Mouse (Mus musculus) hindbrain, embryonic 15.5 days (tissue): ENCODE data around the gene Nop9. TPM values are rescaled to one million over a fixed set of nuclear protein-coding genes. Genes with fewer than 3 reads are reported as not detected.

Source experiments
- ATAC-seq: fragments of 200-750 bp; cut with Nextera tagmentation; 2 replicates; pipeline ENCODE4 v1.8.0; 2017; ENCODE audit warnings: low read depth, moderate number of reproducible peaks, moderate TSS enrichment; ENCODE audit not compliant: low FRiP score
- H3K27ac ChIP-seq: fragments of 300-500 bp; sonication (generic); replicated peaks from 2 replicates; pipeline ENCODE4 v1.5.1; 2015; ENCODE audit warnings: mild to moderate bottlenecking, inconsistent platforms
- H3K27me3 ChIP-seq: fragments of 300-500 bp; sonication (generic); 2 replicates; pipeline ENCODE4 v1.6.1; 2015; ENCODE audit warnings: control low read depth, inconsistent platforms
- H3K36me3 ChIP-seq: fragments of 300-500 bp; sonication (generic); 2 replicates; pipeline ENCODE4 v1.6.1; 2015; ENCODE audit warnings: control low read depth, inconsistent platforms
- H3K4me1 ChIP-seq: fragments of 300-500 bp; sonication (generic); replicated peaks from 2 replicates; pipeline ENCODE4 v1.6.1; 2015; ENCODE audit warnings: control low read depth, inconsistent platforms
- H3K4me2 ChIP-seq: fragments of 300-500 bp; sonication (generic); 2 replicates; pipeline ENCODE4 v1.6.1; 2015; ENCODE audit warnings: moderate library complexity, mild to moderate bottlenecking, inconsistent platforms
- H3K4me3 ChIP-seq: fragments of 300-500 bp; sonication (generic); 2 replicates; pipeline ENCODE4 v1.5.1; 2015; ENCODE audit warnings: mild to moderate bottlenecking, inconsistent platforms
- H3K9ac ChIP-seq: fragments of 300-500 bp; sonication (generic); 2 replicates; pipeline ENCODE4 v1.6.1; 2015; ENCODE audit warnings: inconsistent platforms
- H3K9me3 ChIP-seq: fragments of 300-500 bp; sonication (generic); 2 replicates; pipeline ENCODE4 v1.6.1; 2016; ENCODE audit warnings: control low read depth, inconsistent platforms
- WGBS: fragments of 180-500 bp; shearing (Covaris S2); methylation state at CpG from one replicate; pipeline ENCODE4 v1.1.7; 2015; 5-methylcytosine and 5-hydroxymethylcytosine counted together
- polyA plus RNA-seq: library from polyadenylated mRNA; unstranded; fragments of >200 nt; fragmentation: Nextera tagmentation; extraction: Ambion mirVana; gene quantifications from 2 replicates; pipeline ENCODE4 v1.2.1, GENCODE M21; 2015

Gene Nop9
- polyA plus RNA-seq, 1 experiment from 2014 or later, result 29.8 TPM

GRCm38 (mm10) chr14:55779656-55780055 is 34.2 kb downstream of the Nop9 start:
- peaks cover 31% of the 10 kb centered on the region for H3K27me3 ChIP-seq
- ATAC-seq, result no peak
- 67% methylated on average over 16 of the region's 16 CpGs for WGBS

GRCm38 (mm10) chr14:55780736-55781135 is 35.2 kb downstream of the Nop9 start:
- no peaks in the 10 kb centered on the region for H3K36me3 ChIP-seq
- H3K27me3 ChIP-seq, result peaks cover 42% of the 10 kb centered on the region
- H3K9me3 ChIP-seq, result no peaks in the 10 kb centered on the region
- H3K4me1 ChIP-seq, result peaks cover 14% of the 10 kb centered on the region
- H3K9ac ChIP-seq, result no peak overlapping the region
- 81% methylated on average over 11 of the region's 11 CpGs for WGBS
- no peak overlapping the region for H3K4me3 ChIP-seq
- peak overlapping the region; percentile 46; the same call in 1 of the 2 replicates for H3K4me2 ChIP-seq
- H3K27ac ChIP-seq, result no peak overlapping the region
- no peak for ATAC-seq

More at GRCm38 (mm10) chr14:55779656-55780055, 34.2 kb downstream of the Nop9 start:
- peaks cover 14% of the 10 kb centered on the region for H3K4me1 ChIP-seq
- H3K36me3 ChIP-seq, result no peaks in the 10 kb centered on the region
- H3K4me2 ChIP-seq, result no peak overlapping the region
- H3K27ac ChIP-seq, result no peak overlapping the region
- H3K4me3 ChIP-seq, result no peak overlapping the region
- H3K9me3 ChIP-seq, result no peaks in the 10 kb centered on the region
- H3K9ac ChIP-seq, result no peak overlapping the region

- ATAC-seq, result peak; percentile 79
- peaks cover 48% of the 10 kb centered on the region for H3K27me3 ChIP-seq
- H3K4me3 ChIP-seq, result peak overlapping the region; percentile 20
- H3K4me2 ChIP-seq, result peak overlapping the region; percentile 46
- no peak overlapping the region for H3K27ac ChIP-seq
- no peaks in the 10 kb centered on the region for H3K36me3 ChIP-seq
- H3K9ac ChIP-seq, result no peak overlapping the region
- WGBS, result 14% methylated on average over 14 of the region's 14 CpGs
- H3K4me1 ChIP-seq, result peaks cover 14% of the 10 kb centered on the region
- H3K9me3 ChIP-seq, result no peaks in the 10 kb centered on the region
Measured at GRCm38 (mm10) chr14:55781310-55781709, 35.8 kb downstream of the Nop9 start.

GRCm38 (mm10) chr14:55782361-55782960 is 37.0 kb downstream of the Nop9 start:
- 61% methylated on average over 9 of the region's 9 CpGs for WGBS
- Histone ChIP-seq H3K9ac (no peak overlapping the region), H3K27me3 (peaks cover 59% of the 10 kb centered on the region), H3K36me3 (no peaks in the 10 kb centered on the region), H3K27ac (no peak overlapping the region), H3K9me3 (no peaks in the 10 kb centered on the region), H3K4me2 (peak overlapping the region; percentile 48; the same call in 1 of the 2 replicates), H3K4me1 (peaks cover 14% of the 10 kb centered on the region), H3K4me3 (no peak overlapping the region)
- no peak for ATAC-seq

- Histone ChIP-seq H3K27me3 (peaks cover 68% of the 10 kb centered on the region), H3K36me3 (no peaks in the 10 kb centered on the region), H3K4me2 (peak overlapping the region; percentile 48), H3K4me3 (peak overlapping the region; percentile 27), H3K27ac (0 out of 2 replicates have a peak overlapping the region, but pooled peaks have one; percentile 4), H3K4me1 (peaks cover 16% of the 10 kb centered on the region), H3K9me3 (no peaks in the 10 kb centered on the region), H3K9ac (no peak overlapping the region)
- 3% methylated on average over 31 of the region's 31 CpGs for WGBS
- ATAC-seq, result no peak
Measured at GRCm38 (mm10) chr14:55783171-55783957, 37.9 kb downstream of the Nop9 start.

- peaks cover 20% of the 10 kb centered on the region for H3K4me1 ChIP-seq
- H3K9me3 ChIP-seq, result no peaks in the 10 kb centered on the region
- H3K27me3 ChIP-seq, result peaks cover 73% of the 10 kb centered on the region
- H3K4me2 ChIP-seq, result peak within 1 kb of the TSS; percentile 48
- ATAC-seq, result no peak
- H3K9ac ChIP-seq, result no peak within 1 kb of the TSS
- H3K27ac ChIP-seq, result 0 out of 2 replicates have a peak within 1 kb of the TSS, but pooled peaks have one; percentile 4
- no peaks in the 10 kb centered on the region for H3K36me3 ChIP-seq
- H3K4me3 ChIP-seq, result peak within 1 kb of the TSS; percentile 27
- WGBS, result 3% methylated on average over 13 of the region's 13 CpGs
Measured at GRCm38 (mm10) chr14:55783958-55784235, 38.4 kb downstream of the Nop9 start, which contains the start of gene Adcy4. TSS of gene Adcy4 (minus strand) at chr14:55784095.

GRCm38 (mm10) chr14:55785195-55785594 is 39.7 kb downstream of the Nop9 start:
- Histone ChIP-seq H3K9ac (no peak overlapping the region), H3K9me3 (no peaks in the 10 kb centered on the region), H3K4me1 (peaks cover 20% of the 10 kb centered on the region), H3K27me3 (peaks cover 86% of the 10 kb centered on the region), H3K4me3 (no peak overlapping the region), H3K36me3 (no peaks in the 10 kb centered on the region), H3K4me2 (no peak overlapping the region), H3K27ac (no peak overlapping the region)
- no peak for ATAC-seq
- WGBS, result 27% methylated on average over 6 of the region's 6 CpGs

- H3K4me3 ChIP-seq, result no peak overlapping the region
- H3K27ac ChIP-seq, result no peak overlapping the region
- H3K9me3 ChIP-seq, result no peaks in the 10 kb centered on the region
- 40% methylated on average over 11 of the region's 11 CpGs for WGBS
- H3K36me3 ChIP-seq, result no peaks in the 10 kb centered on the region
- no peak overlapping the region for H3K4me2 ChIP-seq
- H3K27me3 ChIP-seq, result peaks cover 79% of the 10 kb centered on the region
- H3K4me1 ChIP-seq, result peaks cover 14% of the 10 kb centered on the region
- ATAC-seq, result no peak
- H3K9ac ChIP-seq, result no peak overlapping the region
Measured at GRCm38 (mm10) chr14:55787731-55788130, 42.2 kb downstream of the Nop9 start.

- Histone ChIP-seq H3K4me3 (peak within 1 kb of the TSS; percentile 25), H3K36me3 (no peaks in the 10 kb centered on the region), H3K27me3 (peaks cover 73% of the 10 kb centered on the region), H3K4me1 (peaks cover 11% of the 10 kb centered on the region), H3K4me2 (peak within 1 kb of the TSS; percentile 46), H3K27ac (no peak within 1 kb of the TSS), H3K9me3 (no peaks in the 10 kb centered on the region), H3K9ac (no peak within 1 kb of the TSS)
- no peak for ATAC-seq
- WGBS, result 5% methylated on average over 40 of the region's 40 CpGs
Measured at GRCm38 (mm10) chr14:55788256-55789050, 43.0 kb downstream of the Nop9 start, which contains the start of gene Ripk3. TSS of gene Ripk3 (minus strand) at chr14:55788865.

GRCm38 (mm10) chr14:55793461-55793860 is 48.0 kb downstream of the Nop9 start:
- no peak overlapping the region for H3K4me2 ChIP-seq
- H3K4me3 ChIP-seq, result no peak overlapping the region
- H3K9ac ChIP-seq, result no peak overlapping the region

GRCm38 (mm10) chr14:55793946-55794345 is 48.5 kb downstream of the Nop9 start:
- Histone ChIP-seq H3K4me1 (no peaks in the 10 kb centered on the region), H3K9me3 (no peaks in the 10 kb centered on the region), H3K9ac (no peak overlapping the region), H3K4me3 (no peak overlapping the region), H3K4me2 (no peak overlapping the region), H3K36me3 (no peaks in the 10 kb centered on the region), H3K27ac (no peak overlapping the region), H3K27me3 (peaks cover 18% of the 10 kb centered on the region)
- 69% methylated on average over 2 of the region's 2 CpGs for WGBS
- no peak for ATAC-seq

More at GRCm38 (mm10) chr14:55793461-55793860, 48.0 kb downstream of the Nop9 start:
- 82% methylated on average over 2 of the region's 2 CpGs for WGBS
- H3K4me1 ChIP-seq, result peaks cover 2% of the 10 kb centered on the region; the same call in 1 of the 2 replicates
- no peak for ATAC-seq
- H3K27me3 ChIP-seq, result peaks cover 23% of the 10 kb centered on the region
- H3K36me3 ChIP-seq, result no peaks in the 10 kb centered on the region
- no peak overlapping the region for H3K27ac ChIP-seq
- no peaks in the 10 kb centered on the region for H3K9me3 ChIP-seq
